Mouse (Mus musculus) heart, postnatal 0 days (tissue): ENCODE results near the gene Son.

Experiments used
- CTCF ChIP-seq: IDR thresholded peaks from 2 replicates; pipeline ENCODE4 v1.5.1; 2016; ENCODE audit warnings: antibody characterized with exemption, control low read depth, low read depth
- EP300 ChIP-seq: IDR thresholded peaks from 2 replicates; pipeline ENCODE4 v1.6.1; 2016; ENCODE audit warnings: antibody characterized with exemption, low read depth

GRCm38 (mm10) chr16:91632940-91633339 is 14.4 kb upstream of the Son start:
- TF ChIP-seq CTCF = no peak
- TF ChIP-seq EP300 = no peak
